Mouse (Mus musculus): ENCODE results near the gene Adamts17. TPM values are rescaled to one million over a fixed set of nuclear protein-coding genes. Genes with fewer than 3 reads are reported as not detected.
A peak's percentile ranks its signal among the peaks of the same experiment; 100 is the strongest.

The Adamts17 gene
- polyA plus RNA-seq, 1 experiment: 2.4 TPM

DNA sequence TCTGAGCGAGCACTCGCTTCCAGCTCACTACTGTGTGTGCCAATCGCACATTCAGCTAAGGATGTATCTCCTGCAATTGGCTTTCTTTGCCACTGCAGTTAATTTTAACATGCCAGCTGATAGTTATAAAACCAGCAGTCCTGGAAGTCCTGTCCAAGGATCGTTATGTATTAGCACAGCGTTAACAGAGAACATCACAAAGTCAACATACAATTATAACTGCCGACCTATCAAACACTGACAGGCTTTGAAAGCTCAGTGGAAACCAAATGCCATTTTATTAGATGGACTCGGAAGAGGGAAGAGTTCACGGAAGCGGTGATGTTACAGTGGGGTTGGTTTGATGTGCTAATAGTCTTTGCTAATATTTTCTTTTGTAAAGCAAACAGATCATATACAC, 328.8 kb downstream of the Adamts17 start:
- DNase-seq: no peak
- no peak overlapping the region for H3K4me3 ChIP-seq (ENCODE audit: control insufficient read depth, insufficient read depth, low read length)
- no peaks in the 10 kb centered on the region for H3K36me3 ChIP-seq (ENCODE audit: control insufficient read depth, insufficient read depth, low read length)
- no peak overlapping the region for H3K27ac ChIP-seq (ENCODE audit: control insufficient read depth, insufficient read depth, low read length)
- peaks cover 6% of the 10 kb centered on the region for H3K4me1 ChIP-seq (replicated peaks; ENCODE audit: control insufficient read depth, insufficient read depth, low read length)
- H3K27me3 ChIP-seq (ENCODE audit: control insufficient read depth, insufficient read depth, low read length): no peaks in the 10 kb centered on the region
- no peak for TF ChIP-seq CTCF (IDR thresholded peaks at IDR 0.05; ENCODE audit: borderline replicate concordance, control insufficient read depth, extremely low read depth, insufficient read depth, low read length, poor library complexity)
- no peak for TF ChIP-seq POLR2A (IDR thresholded peaks at IDR 0.05; ENCODE audit: control insufficient read depth, extremely low read depth, insufficient read depth, low read length, poor library complexity)
- 96% methylated on average over 9 of the region's 9 CpGs for WGBS

DNA sequence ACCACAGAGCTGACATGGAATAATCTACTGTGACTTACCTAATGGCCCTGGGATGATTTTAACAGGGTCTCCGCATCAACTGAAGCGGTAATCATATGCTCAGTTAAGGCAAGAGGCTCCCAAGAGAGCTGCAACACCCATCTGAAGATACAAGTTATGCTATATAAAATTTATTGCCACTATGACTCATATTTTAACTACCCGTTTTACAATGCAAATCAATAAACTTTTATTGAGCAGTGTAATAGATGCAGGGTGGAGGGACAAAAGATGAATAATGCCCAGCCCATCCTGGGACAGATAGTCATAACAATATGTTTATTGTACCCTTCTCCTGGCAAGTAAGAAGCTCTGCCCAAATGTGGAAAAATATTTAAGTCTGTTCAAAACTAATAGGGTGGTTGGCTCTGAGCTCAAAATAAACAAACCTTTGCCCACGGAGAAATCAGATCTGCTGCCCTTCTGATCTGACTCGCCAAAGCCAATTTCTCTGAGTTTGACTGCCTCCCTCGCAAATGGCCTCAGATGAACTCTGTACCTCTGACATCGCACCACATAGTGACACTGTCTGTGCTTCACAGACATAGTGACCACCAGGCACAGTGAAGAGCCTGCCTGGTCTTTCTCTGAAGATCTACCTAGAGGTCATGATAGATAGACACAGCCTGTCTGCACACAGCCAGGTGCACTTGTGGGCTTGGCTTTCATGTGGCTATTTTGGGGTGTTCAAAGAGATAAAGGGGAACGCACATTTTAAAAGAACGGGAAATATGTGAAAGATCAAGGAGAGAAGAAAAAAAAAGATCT, 329.4 kb downstream of the Adamts17 start:
- no peak overlapping the region for H3K4me3 ChIP-seq (ENCODE audit: control insufficient read depth, insufficient read depth, low read length)
- 38% methylated on average over 9 of the region's 9 CpGs for WGBS
- DNase-seq: no peak
- no peaks in the 10 kb centered on the region for H3K27me3 ChIP-seq (ENCODE audit: control insufficient read depth, insufficient read depth, low read length)
- H3K4me1 ChIP-seq (replicated peaks; ENCODE audit: control insufficient read depth, insufficient read depth, low read length): peaks cover 6% of the 10 kb centered on the region
- TF ChIP-seq POLR2A (IDR thresholded peaks at IDR 0.05; ENCODE audit: control insufficient read depth, extremely low read depth, insufficient read depth, low read length, poor library complexity) (no peak), CTCF (IDR thresholded peaks at IDR 0.05; ENCODE audit: borderline replicate concordance, control insufficient read depth, extremely low read depth, insufficient read depth, low read length, poor library complexity) (no peak)
- no peak overlapping the region for H3K27ac ChIP-seq (ENCODE audit: control insufficient read depth, insufficient read depth, low read length)
- H3K36me3 ChIP-seq (ENCODE audit: control insufficient read depth, insufficient read depth, low read length): no peaks in the 10 kb centered on the region

DNA sequence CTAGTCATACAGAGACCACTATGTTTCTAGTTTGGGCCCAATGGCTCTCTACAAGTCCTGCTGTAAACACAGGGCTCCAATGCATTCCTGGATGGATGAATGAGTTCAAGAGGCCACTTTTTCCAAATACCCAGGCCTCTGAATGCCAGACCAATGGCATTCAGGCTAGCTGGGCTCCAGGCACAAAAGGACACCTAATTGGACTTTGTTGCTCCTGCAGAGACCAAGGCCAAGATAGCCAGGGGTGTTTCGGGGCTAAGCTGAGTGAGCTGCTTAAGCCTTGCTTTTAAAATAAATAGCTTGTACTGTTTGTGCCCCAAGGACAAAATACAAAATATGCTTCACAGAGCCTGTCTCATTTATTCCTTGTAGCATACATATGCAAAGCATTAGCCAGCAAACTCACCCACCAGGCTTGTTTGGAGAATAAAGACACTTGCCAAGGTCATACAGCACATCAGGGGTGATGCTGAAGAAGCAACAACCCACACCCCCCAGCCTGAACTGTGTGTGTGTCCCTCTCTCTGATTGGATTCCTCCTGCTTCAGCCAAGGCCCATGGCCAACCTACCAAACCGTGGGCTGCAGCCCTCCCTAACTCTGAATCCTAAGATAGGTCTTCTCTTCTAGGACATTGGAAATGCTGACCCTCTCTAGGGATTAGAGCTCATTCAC, 334.1 kb downstream of the Adamts17 start:
- Histone ChIP-seq H3K27me3 (ENCODE audit: control insufficient read depth, insufficient read depth, low read length) (no peaks in the 10 kb centered on the region), H3K27ac (ENCODE audit: control insufficient read depth, insufficient read depth, low read length) (no peak overlapping the region), H3K4me1 (replicated peaks; ENCODE audit: control insufficient read depth, insufficient read depth, low read length) (peaks cover 6% of the 10 kb centered on the region), H3K4me3 (ENCODE audit: control insufficient read depth, insufficient read depth, low read length) (no peak overlapping the region), H3K36me3 (ENCODE audit: control insufficient read depth, insufficient read depth, low read length) (no peaks in the 10 kb centered on the region)
- TF ChIP-seq POLR2A (IDR thresholded peaks at IDR 0.05; ENCODE audit: control insufficient read depth, extremely low read depth, insufficient read depth, low read length, poor library complexity) (no peak), CTCF (IDR thresholded peaks at IDR 0.05; ENCODE audit: borderline replicate concordance, control insufficient read depth, extremely low read depth, insufficient read depth, low read length, poor library complexity) (no peak)
- WGBS: 95% methylated on average over 2 of the region's 2 CpGs
- DNase-seq: no peak

DNA sequence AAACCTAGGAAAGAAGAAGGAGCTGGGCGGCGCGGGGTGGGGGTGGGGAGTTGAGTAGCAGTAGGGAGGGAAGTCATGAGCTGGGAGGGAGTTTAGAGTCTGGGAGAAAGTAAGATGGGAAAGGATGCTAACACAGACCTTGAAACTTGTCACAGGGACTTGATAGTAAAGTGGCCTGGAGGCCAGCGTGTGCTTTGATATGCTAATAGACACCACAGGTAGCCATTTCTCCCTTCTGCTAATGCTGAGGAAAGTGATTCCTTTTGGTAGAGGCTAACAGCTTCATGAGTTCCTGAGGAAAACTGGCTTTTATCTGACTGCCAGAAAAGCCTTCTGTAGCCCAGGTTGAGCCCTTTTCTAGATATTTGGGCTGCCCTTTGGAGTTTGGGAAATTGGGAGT, 344.3 kb downstream of the Adamts17 start:
- 88% methylated on average over 4 of the region's 4 CpGs for WGBS
- no peaks in the 10 kb centered on the region for H3K4me1 ChIP-seq (replicated peaks; ENCODE audit: control insufficient read depth, insufficient read depth, low read length)
- no peak for TF ChIP-seq POLR2A (IDR thresholded peaks at IDR 0.05; ENCODE audit: control insufficient read depth, extremely low read depth, insufficient read depth, low read length, poor library complexity)
- TF ChIP-seq CTCF (IDR thresholded peaks at IDR 0.05; ENCODE audit: borderline replicate concordance, control insufficient read depth, extremely low read depth, insufficient read depth, low read length, poor library complexity): no peak
- no peak for DNase-seq
- no peak overlapping the region for H3K27ac ChIP-seq (ENCODE audit: control insufficient read depth, insufficient read depth, low read length)
- H3K4me3 ChIP-seq (ENCODE audit: control insufficient read depth, insufficient read depth, low read length): no peak overlapping the region
- no peaks in the 10 kb centered on the region for H3K27me3 ChIP-seq (ENCODE audit: control insufficient read depth, insufficient read depth, low read length)
- H3K36me3 ChIP-seq (ENCODE audit: control insufficient read depth, insufficient read depth, low read length): no peaks in the 10 kb centered on the region

DNA sequence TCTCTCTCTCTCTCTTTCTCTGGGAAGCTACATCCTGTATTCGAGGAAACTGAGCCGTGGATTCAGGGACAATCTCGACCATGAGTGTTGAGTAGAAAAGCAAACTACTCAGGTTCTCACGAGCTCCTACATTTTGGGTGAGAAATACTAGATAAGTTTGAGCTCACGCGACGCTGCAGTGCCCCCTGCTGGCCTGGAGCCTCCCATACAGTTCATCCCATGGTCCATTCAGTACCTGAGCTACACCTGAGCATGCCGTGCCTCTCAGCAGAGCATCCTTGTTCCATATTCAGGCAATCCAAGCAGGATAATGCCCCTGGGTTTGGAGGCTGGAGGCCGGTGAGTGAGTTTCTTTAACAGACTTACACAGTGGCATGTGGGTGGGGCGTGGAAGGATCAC, 359.9 kb downstream of the Adamts17 start:
- Histone ChIP-seq H3K4me3 (ENCODE audit: control insufficient read depth, insufficient read depth, low read length) (no peak overlapping the region), H3K4me1 (replicated peaks; ENCODE audit: control insufficient read depth, insufficient read depth, low read length) (no peaks in the 10 kb centered on the region)

More for the DNA sequence above, 359.9 kb downstream of the Adamts17 start:
- H3K27ac ChIP-seq (ENCODE audit: control insufficient read depth, insufficient read depth, low read length): no peak overlapping the region
- no peaks in the 10 kb centered on the region for H3K27me3 ChIP-seq (ENCODE audit: control insufficient read depth, insufficient read depth, low read length)
- TF ChIP-seq POLR2A (IDR thresholded peaks at IDR 0.05; ENCODE audit: control insufficient read depth, extremely low read depth, insufficient read depth, low read length, poor library complexity) (no peak), CTCF (IDR thresholded peaks at IDR 0.05; ENCODE audit: borderline replicate concordance, control insufficient read depth, extremely low read depth, insufficient read depth, low read length, poor library complexity) (peak; percentile 81)
- no peaks in the 10 kb centered on the region for H3K36me3 ChIP-seq (ENCODE audit: control insufficient read depth, insufficient read depth, low read length)
- DNase-seq: peak; percentile 61
- WGBS: 19% methylated on average over 10 of the region's 10 CpGs

Other genes starting within 250 kb of the Adamts17 start
- 7.3 and 8.2 TPM in 2 replicates for gene Asb7, start 150.1 kb upstream of the Adamts17 start, polyA plus RNA-seq (2012; rRNA removed)
- 9.3 TPM in 2 replicates for gene Lins1, start 149.8 kb upstream of the Adamts17 start, polyA plus RNA-seq (2012; rRNA removed)
- 0.78 and 1.2 TPM in 2 replicates for gene Cers3, start 96.2 kb upstream of the Adamts17 start, polyA plus RNA-seq (2012; rRNA removed)